Mouse (Mus musculus): ENCODE measurements around the gene Zc3h12a. TPM values are rescaled to one million over a fixed set of nuclear protein-coding genes. Genes with fewer than 3 reads are reported as not detected.

The Zc3h12a gene
- total RNA-seq, 2 experiments from 2014 or later: 0.51 to 1.2 TPM

Other genes with a start within 250 kb of the Zc3h12a start
- 10 to 100 TPM; 32.4 to 34.4 TPM for gene Epha10, start 246.9 kb downstream of the Zc3h12a start, total RNA-seq (2021)
- 10 to 100 TPM; 15.0 to 17.6 TPM for gene 9930104L06Rik, start 190.8 kb downstream of the Zc3h12a start, total RNA-seq (2021)
- gene Cdca8, start 188.5 kb downstream of the Zc3h12a start, total RNA-seq (2021): 1 to 10 TPM; 2.8 TPM
- 1 to 10 TPM; 4.4 to 4.8 TPM for gene Rspo1, start 141.4 kb downstream of the Zc3h12a start, total RNA-seq (2021)
- gene Gnl2, start 111.3 kb downstream of the Zc3h12a start, total RNA-seq (2021): 10 to 100 TPM; 68.8 to 70.7 TPM
- under 1 TPM in 1 of 2 experiments, not detected in 1; 0.15 TPM for gene Dnali1, start 62.1 kb downstream of the Zc3h12a start, total RNA-seq (2021)
- 10 to 100 TPM; 10.9 to 12.5 TPM for gene Snip1, start 61.2 kb downstream of the Zc3h12a start, total RNA-seq (2021)
- 100 to 1,000 TPM; 125 to 144 TPM for gene Meaf6, start 42.7 kb downstream of the Zc3h12a start, total RNA-seq (2021)